ENCODE assay signal across 8 mouse cellular contexts in the genomic region with DNA sequence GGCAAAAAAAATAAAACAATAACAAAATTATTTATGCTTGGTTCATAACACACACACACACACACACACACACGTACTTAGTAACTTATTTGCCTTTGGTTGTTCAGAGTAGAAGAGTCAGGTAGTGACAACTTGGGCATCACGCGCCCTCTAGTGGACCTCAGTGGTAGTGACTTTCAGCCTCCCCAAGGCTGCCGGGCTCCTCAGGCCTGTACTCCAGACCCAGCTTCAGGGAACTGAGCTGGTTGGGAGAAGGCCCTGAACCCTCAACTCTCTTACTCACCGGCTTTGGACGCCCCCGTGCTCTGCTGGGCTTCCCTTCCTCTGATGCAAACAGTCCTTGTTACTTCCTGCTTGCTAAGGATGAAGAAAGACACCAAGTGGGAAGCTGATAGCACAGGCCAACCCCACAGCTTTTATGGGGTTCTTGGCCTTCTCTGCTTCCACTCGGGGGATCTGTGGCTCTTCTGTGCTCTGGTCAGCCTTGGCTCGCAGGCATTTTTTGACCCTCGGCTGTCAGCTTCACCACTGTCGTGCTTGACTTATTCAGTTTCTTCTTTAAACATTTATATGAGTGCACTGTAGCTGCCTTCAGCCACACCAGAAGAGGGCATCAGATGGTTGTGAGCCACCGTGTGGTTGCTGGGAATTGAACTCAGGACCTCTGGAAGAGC. TPM values are rescaled to one million over a fixed set of nuclear protein-coding genes. Genes with fewer than 3 reads are reported as not detected.
DNase-seq lines count a peak whose midpoint lies in the region; ATAC-seq and TF ChIP-seq lines count a peak whose summit lies in the region.

No protein-coding gene starts in this region.

- WGBS in forebrain, embryonic 11.5 days, result 12% methylated on average over 12 of the region's 12 CpGs
- WGBS in heart, embryonic 15.5 days, result 8% methylated on average over 12 of the region's 12 CpGs
- WGBS in liver, postnatal 0 days (ENCODE audit: insufficient replicate concordance), result 10% methylated on average over 12 of the region's 12 CpGs
- WGBS in neural tube, embryonic 12.5 days, result 14% methylated on average over 12 of the region's 12 CpGs

- H3K4me3 ChIP-seq in E14TG2a.4 (replicated peaks; ENCODE audit: low read length), result no peak overlapping the region
- H3K4me3 ChIP-seq in forebrain, embryonic 11.5 days (ENCODE audit: low read depth, low read length), result no peak overlapping the region
- no peak overlapping the region for H3K4me3 ChIP-seq in heart, embryonic 15.5 days
- no peak overlapping the region for H3K4me3 ChIP-seq in liver, postnatal 0 days (ENCODE audit: low read depth, low read length)
- H3K4me3 ChIP-seq in neural tube, embryonic 12.5 days, result no peak overlapping the region
- no peak overlapping the region for H3K4me3 ChIP-seq in testis, adult 2 months (ENCODE audit: control insufficient read depth, low read depth, low read length)

- no peak for TF ChIP-seq POLR2A in testis, adult 2 months (IDR thresholded peaks at IDR 0.05; ENCODE audit: control insufficient read depth, low read depth, low read length)

- 0 out of 2 replicates have a peak overlapping the region, but pooled peaks have one; percentile 8 for H3K9ac ChIP-seq in forebrain, embryonic 11.5 days (ENCODE audit: low read length)
- no peak overlapping the region for H3K9ac ChIP-seq in heart, embryonic 15.5 days
- peak overlapping the region; percentile 8; the same call in 1 of the 2 replicates for H3K9ac ChIP-seq in liver, postnatal 0 days (replicated peaks)
- 0 out of 2 replicates have a peak overlapping the region, but pooled peaks have one; percentile 21 for H3K9ac ChIP-seq in neural tube, embryonic 12.5 days

- peak; percentile 67 for ATAC-seq in forebrain, embryonic 11.5 days (replicated peaks; ENCODE audit: low FRiP score)
- ATAC-seq in heart, embryonic 15.5 days (replicated peaks; ENCODE audit: insufficient number of reproducible peaks, insufficient read depth, low FRiP score, low read depth), result peak; percentile 65
- ATAC-seq in liver, postnatal 0 days, result peak; percentile 82
- peak; percentile 63; the same call in 1 of the 2 replicates for ATAC-seq in neural tube, embryonic 12.5 days (ENCODE audit: low FRiP score, low read depth)

- peak; percentile 83 for DNase-seq in c-Kit-positive CD71-positive TER-119-negative erythroid progenitor cells, embryonic 14.5 days (ENCODE audit: low read depth)
- peak; percentile 94 for DNase-seq in forebrain, embryonic 11.5 days (ENCODE audit: low spot score)
- DNase-seq in kidney, postnatal 14 days, result peak; percentile 92
- peak; percentile 91 for DNase-seq in liver, postnatal 0 days

- H3K4me2 ChIP-seq in forebrain, embryonic 11.5 days (ENCODE audit: low read depth, low read length, severe bottlenecking), result no peak overlapping the region
- no peak overlapping the region for H3K4me2 ChIP-seq in heart, embryonic 15.5 days
- no peak overlapping the region for H3K4me2 ChIP-seq in liver, postnatal 0 days (ENCODE audit: low read depth, low read length)
- H3K4me2 ChIP-seq in neural tube, embryonic 12.5 days (replicated peaks), result no peak overlapping the region; the same call in 1 of the 2 replicates

- H3K4me1 ChIP-seq in E14TG2a.4 (replicated peaks; ENCODE audit: low read depth, low read length), result peaks cover 32% of the 10 kb centered on the region
- H3K4me1 ChIP-seq in forebrain, embryonic 11.5 days (replicated peaks; ENCODE audit: control insufficient read depth, insufficient read depth, low read length), result no peaks in the 10 kb centered on the region
- H3K4me1 ChIP-seq in heart, embryonic 15.5 days (replicated peaks), result peaks cover 18% of the 10 kb centered on the region
- H3K4me1 ChIP-seq in liver, postnatal 0 days (ENCODE audit: insufficient read depth), result no peaks in the 10 kb centered on the region
- H3K4me1 ChIP-seq in neural tube, embryonic 12.5 days, result no peaks in the 10 kb centered on the region
- H3K4me1 ChIP-seq in testis, adult 2 months (ENCODE audit: control insufficient read depth, insufficient read depth, low read length), result peaks cover 5% of the 10 kb centered on the region; the same call in 1 of the 2 replicates

- TF ChIP-seq EP300 in liver, postnatal 0 days (IDR thresholded peaks at IDR 0.05; ENCODE audit: low read depth), result no peak

- no peaks in the 10 kb centered on the region for H3K27me3 ChIP-seq in E14TG2a.4 (ENCODE audit: insufficient read depth, low read length)
- no peaks in the 10 kb centered on the region for H3K27me3 ChIP-seq in forebrain, embryonic 11.5 days (ENCODE audit: control insufficient read depth, insufficient read depth, low read length)
- H3K27me3 ChIP-seq in heart, embryonic 15.5 days, result no peaks in the 10 kb centered on the region
- no peaks in the 10 kb centered on the region for H3K27me3 ChIP-seq in liver, postnatal 0 days (ENCODE audit: insufficient read depth, low read length)
- H3K27me3 ChIP-seq in neural tube, embryonic 12.5 days (replicated peaks), result no peaks in the 10 kb centered on the region
- no peaks in the 10 kb centered on the region for H3K27me3 ChIP-seq in testis, adult 2 months (ENCODE audit: control insufficient read depth, insufficient read depth, low read length)

- no peak overlapping the region for H3K27ac ChIP-seq in forebrain, embryonic 11.5 days (ENCODE audit: low read depth, low read length)
- peak overlapping the region; percentile 83 for H3K27ac ChIP-seq in heart, embryonic 15.5 days
- H3K27ac ChIP-seq in liver, postnatal 0 days (ENCODE audit: low read depth), result no peak overlapping the region
- H3K27ac ChIP-seq in neural tube, embryonic 12.5 days, result no peak overlapping the region
- no peak overlapping the region for H3K27ac ChIP-seq in testis, adult 2 months (ENCODE audit: control insufficient read depth, insufficient read depth, low read depth, low read length)

- H3K9me3 ChIP-seq in E14TG2a.4 (ENCODE audit: low read length), result no peaks in the 10 kb centered on the region
- no peaks in the 10 kb centered on the region for H3K9me3 ChIP-seq in forebrain, embryonic 11.5 days (ENCODE audit: control insufficient read depth, low read length)
- H3K9me3 ChIP-seq in heart, embryonic 15.5 days (replicated peaks), result no peaks in the 10 kb centered on the region
- H3K9me3 ChIP-seq in liver, postnatal 0 days (ENCODE audit: low read length), result no peaks in the 10 kb centered on the region
- no peaks in the 10 kb centered on the region for H3K9me3 ChIP-seq in neural tube, embryonic 12.5 days

- no peaks in the 10 kb centered on the region for H3K36me3 ChIP-seq in E14TG2a.4 (ENCODE audit: insufficient read depth, low read length)
- H3K36me3 ChIP-seq in forebrain, embryonic 11.5 days (ENCODE audit: control insufficient read depth, insufficient read depth, low read length), result no peaks in the 10 kb centered on the region
- no peaks in the 10 kb centered on the region for H3K36me3 ChIP-seq in heart, embryonic 15.5 days
- no peaks in the 10 kb centered on the region for H3K36me3 ChIP-seq in liver, postnatal 0 days (replicated peaks; ENCODE audit: insufficient read depth, low read length)
- H3K36me3 ChIP-seq in neural tube, embryonic 12.5 days, result no peaks in the 10 kb centered on the region
- no peaks in the 10 kb centered on the region for H3K36me3 ChIP-seq in testis, adult 2 months (ENCODE audit: control insufficient read depth, insufficient read depth, low read length)

- TF ChIP-seq CTCF in E14TG2a.4 (conservative IDR thresholded peaks at IDR 0.05; ENCODE audit: low read length), result peak; percentile 84
- peak; percentile 96 for TF ChIP-seq CTCF in liver, postnatal 0 days (IDR thresholded peaks at IDR 0.05; ENCODE audit: low read depth)
- TF ChIP-seq CTCF in testis, adult 2 months (IDR thresholded peaks at IDR 0.05; ENCODE audit: control insufficient read depth, insufficient read depth, insufficient replicate concordance, low read depth, low read length), result peak; percentile 87; the same call in 1 of the 2 replicates

RNA-seq across cellular contexts. Expression of a gene that starts 15.4 kb away (rescaled TPM):
- 65.2 and 66.3 TPM in 2 replicates for polyA plus RNA-seq in forebrain, embryonic 11.5 days (2014; fragmentation: Nextera tagmentation; extraction: Ambion mirVana)
- polyA plus RNA-seq in heart, embryonic 15.5 days (2015; fragmentation: Nextera tagmentation; extraction: Ambion mirVana), result 53.5 and 65.9 TPM in 2 replicates
- polyA plus RNA-seq in liver, postnatal 0 days (2015; fragmentation: Nextera tagmentation; extraction: Ambion mirVana), result 16.9 and 17.0 TPM in 2 replicates
- 66.1 and 70.4 TPM in 2 replicates for polyA plus RNA-seq in neural tube, embryonic 12.5 days (2016; fragmentation: Nextera tagmentation; extraction: Ambion mirVana)
- polyA plus RNA-seq in testis, adult 2 months (2012; rRNA removed), result 43.1 and 46.7 TPM in 2 replicates

RNA-seq across cellular contexts. Expression of a gene that starts 45.9 kb away (rescaled TPM):
- 5.0 and 5.5 TPM in 2 replicates for polyA plus RNA-seq in forebrain, embryonic 11.5 days (2014; fragmentation: Nextera tagmentation; extraction: Ambion mirVana)
- 26.6 and 43.3 TPM in 2 replicates for polyA plus RNA-seq in heart, embryonic 15.5 days (2015; fragmentation: Nextera tagmentation; extraction: Ambion mirVana)
- polyA plus RNA-seq in liver, postnatal 0 days (2015; fragmentation: Nextera tagmentation; extraction: Ambion mirVana), result 1.3 and 1.4 TPM in 2 replicates
- 10.6 and 12.6 TPM in 2 replicates for polyA plus RNA-seq in neural tube, embryonic 12.5 days (2016; fragmentation: Nextera tagmentation; extraction: Ambion mirVana)
- 7.6 and 8.1 TPM in 2 replicates for polyA plus RNA-seq in testis, adult 2 months (2012; rRNA removed)

RNA-seq across cellular contexts. Expression of a gene that starts 57.1 kb away (rescaled TPM):
- polyA plus RNA-seq in forebrain, embryonic 11.5 days (2014; fragmentation: Nextera tagmentation; extraction: Ambion mirVana), result 140 and 162 TPM in 2 replicates
- polyA plus RNA-seq in heart, embryonic 15.5 days (2015; fragmentation: Nextera tagmentation; extraction: Ambion mirVana), result 68.1 and 82.4 TPM in 2 replicates
- 28.9 and 31.0 TPM in 2 replicates for polyA plus RNA-seq in liver, postnatal 0 days (2015; fragmentation: Nextera tagmentation; extraction: Ambion mirVana)
- polyA plus RNA-seq in neural tube, embryonic 12.5 days (2016; fragmentation: Nextera tagmentation; extraction: Ambion mirVana), result 193 and 195 TPM in 2 replicates
- polyA plus RNA-seq in testis, adult 2 months (2012; rRNA removed), result 256 and 286 TPM in 2 replicates
